Mouse (Mus musculus): ENCODE measurements around the gene Ubl3. TPM values are rescaled to one million over a fixed set of nuclear protein-coding genes. Genes with fewer than 3 reads are reported as not detected.

Gene Ubl3
- polyA plus RNA-seq, 1 experiment, result 26.7 TPM

GRCm38 (mm10) chr5:148488891-148489723 is 63.5 kb downstream of the Ubl3 start:
- TF ChIP-seq GATA1 (IDR thresholded peaks at IDR 0.05; ENCODE audit: low read length), result no peak

- TF ChIP-seq GATA1 (IDR thresholded peaks at IDR 0.05; ENCODE audit: low read length), result no peak
Measured at GRCm38 (mm10) chr5:148486202-148486601, 66.4 kb downstream of the Ubl3 start.

GRCm38 (mm10) chr5:148481745-148482144 is 70.8 kb downstream of the Ubl3 start:
- TF ChIP-seq GATA1 (IDR thresholded peaks at IDR 0.05; ENCODE audit: low read length), result no peak

DNA sequence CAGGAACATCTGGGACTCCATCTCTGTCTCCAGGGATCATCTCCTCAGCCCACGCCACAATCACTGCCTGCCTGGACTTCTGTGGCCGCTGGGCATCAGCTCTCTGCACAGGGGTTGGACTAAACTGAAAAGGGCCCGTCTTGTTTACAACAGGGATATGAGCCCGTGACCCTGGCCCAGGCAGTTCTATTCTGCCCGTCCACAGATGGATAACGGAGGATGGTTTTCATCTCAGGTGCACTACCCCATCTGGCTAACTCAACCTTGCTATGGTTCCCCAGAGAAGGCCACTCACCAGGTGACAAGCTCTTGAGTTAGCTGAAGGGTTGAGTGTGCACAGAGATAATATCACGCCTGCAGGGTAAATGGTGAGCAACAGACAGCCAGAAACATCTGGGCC is 78.2 kb downstream of the Ubl3 start:
- TF ChIP-seq GATA1 (IDR thresholded peaks at IDR 0.05; ENCODE audit: low read length), result no peak

DNA sequence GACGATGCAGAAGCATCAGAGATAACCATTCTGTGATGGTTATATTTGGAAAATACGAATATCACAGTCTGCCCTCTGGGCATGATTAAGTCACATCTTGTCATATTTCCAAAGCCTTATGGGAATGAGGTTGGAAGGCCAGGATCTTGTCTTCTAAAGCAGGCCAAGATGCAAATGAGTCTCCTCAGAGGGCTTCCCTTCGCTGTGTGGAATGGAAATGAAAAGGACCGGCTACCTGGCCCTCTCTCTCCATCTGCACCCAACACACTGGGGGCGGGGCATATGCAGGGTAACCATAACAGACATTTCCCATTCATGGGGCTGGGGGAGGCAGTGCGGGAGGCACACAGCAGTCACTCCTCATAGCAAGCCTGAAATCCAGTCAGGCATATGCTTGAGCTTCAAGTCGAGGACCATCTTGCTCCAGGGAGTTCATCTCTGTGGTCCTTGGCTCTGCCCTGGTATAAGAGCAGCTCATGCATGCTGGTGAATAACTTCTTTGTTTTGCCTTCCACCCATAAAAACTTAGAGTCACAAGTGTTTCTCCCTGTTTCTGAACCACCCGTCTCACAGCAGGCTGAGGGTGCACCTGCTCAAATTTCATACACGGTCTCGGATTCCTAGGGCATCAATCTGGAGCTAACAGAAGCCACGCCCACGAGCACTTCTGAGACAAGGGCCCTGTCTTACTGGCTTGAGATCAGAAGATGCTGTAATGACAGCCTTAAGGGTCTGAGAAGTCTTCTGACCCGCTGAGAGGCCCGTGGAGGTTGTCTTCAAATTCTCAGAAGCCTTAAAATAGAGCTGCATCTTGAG is 83.8 kb downstream of the Ubl3 start:
- TF ChIP-seq GATA1 (IDR thresholded peaks at IDR 0.05; ENCODE audit: low read length), result no peak

- no peak for TF ChIP-seq GATA1 (IDR thresholded peaks at IDR 0.05; ENCODE audit: low read length)
Measured at GRCm38 (mm10) chr5:148466933-148467607, 85.5 kb downstream of the Ubl3 start.

- no peak for TF ChIP-seq GATA1 (IDR thresholded peaks at IDR 0.05; ENCODE audit: low read length)
Measured at GRCm38 (mm10) chr5:148466116-148466515, 86.5 kb downstream of the Ubl3 start.

DNA sequence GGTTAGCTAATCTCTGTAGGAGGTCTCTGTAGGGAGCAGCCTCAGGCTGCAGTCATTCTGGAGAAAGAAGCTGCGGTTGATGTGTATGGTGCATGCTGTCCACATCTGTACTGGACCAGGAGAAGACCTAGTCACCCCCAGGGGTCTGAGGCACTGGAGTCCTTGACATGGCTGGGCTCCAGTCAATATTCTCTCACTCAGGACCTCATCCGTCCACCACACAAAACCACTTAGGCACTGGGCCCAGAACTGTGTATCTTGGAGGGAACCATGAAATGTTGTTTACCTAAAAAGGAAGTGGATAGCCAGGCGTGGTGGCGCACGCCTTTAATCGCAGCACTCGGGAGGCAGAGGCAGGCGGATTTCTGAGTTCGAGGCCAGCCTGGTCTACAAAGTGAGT is 87.5 kb downstream of the Ubl3 start:
- no peak for TF ChIP-seq GATA1 (IDR thresholded peaks at IDR 0.05; ENCODE audit: low read length)

DNA sequence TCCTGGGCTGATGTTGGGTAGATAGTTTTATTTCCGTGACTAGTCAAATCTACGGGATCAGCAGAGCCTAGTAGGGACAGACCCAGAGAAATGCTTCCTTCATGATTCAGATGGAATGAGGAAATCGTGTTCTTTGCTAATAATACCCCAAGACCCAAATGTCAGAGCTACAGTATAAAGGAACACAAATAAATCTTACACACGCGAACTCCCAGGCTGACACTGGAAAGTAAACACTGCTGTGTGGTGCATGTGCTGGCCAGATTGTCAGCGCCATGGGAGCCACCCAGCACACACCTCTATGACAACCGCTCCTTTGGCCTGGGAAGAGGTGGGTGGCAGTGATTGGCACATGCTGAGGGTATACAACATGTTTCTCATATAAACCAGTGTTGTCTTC is 88.1 kb downstream of the Ubl3 start:
- TF ChIP-seq GATA1 (IDR thresholded peaks at IDR 0.05; ENCODE audit: low read length), result no peak

- no peak for TF ChIP-seq GATA1 (IDR thresholded peaks at IDR 0.05; ENCODE audit: low read length)
Measured at GRCm38 (mm10) chr5:148463783-148464294, 88.8 kb downstream of the Ubl3 start.

Other genes starting within 250 kb of the Ubl3 start
- gene Slc7a1, start 152.9 kb downstream of the Ubl3 start, polyA plus RNA-seq (2012), result 33.6 and 39.3 TPM in 2 replicates

All from G1E-ER4 (cell line).